Mouse (Mus musculus): ENCODE results near the gene Gm20838. TPM values are rescaled to one million over a fixed set of nuclear protein-coding genes. Genes with fewer than 3 reads are reported as not detected.

The Gm20838 gene
- polyA plus RNA-seq (2021; fragmentation: Nextera tagmentation): not detected in 2 replicates
- long read RNA-seq, experiment 1: 0 reads
- long read RNA-seq, experiment 2: 0 reads

DNA sequence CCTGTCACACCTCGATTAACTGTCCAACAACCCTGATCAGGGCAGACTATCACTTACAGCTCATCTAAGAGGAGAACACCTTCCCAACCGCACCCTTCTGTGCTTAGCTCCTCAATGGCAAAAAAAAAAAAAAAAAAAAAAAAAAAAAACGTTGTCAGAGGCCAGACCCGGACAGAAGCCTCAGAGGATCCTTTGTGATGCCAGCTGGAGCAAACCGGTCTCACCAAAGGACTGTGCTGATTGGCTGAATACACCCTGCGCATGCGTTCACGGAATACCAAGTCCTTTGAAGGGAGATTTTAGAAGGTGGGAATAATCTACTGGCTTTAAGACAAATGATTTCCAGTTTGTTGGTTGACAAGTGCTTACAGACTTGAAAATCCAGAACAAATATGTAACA is at the start of gene Gm20838:
Gene Gm20838 (minus strand): TSS at position 101 of the 400 bp plus-strand sequence.

